Mouse (Mus musculus) forebrain, embryonic 10.5 days (tissue): ENCODE measurements around the gene Itsn1. TPM values are rescaled to one million over a fixed set of nuclear protein-coding genes. Genes with fewer than 3 reads are reported as not detected.

Experiments
- DNase-seq: peaks from one replicate; pipeline ENCODE4 v3.0.0-alpha.2; 2017; ENCODE audit warnings: low spot score; ENCODE audit errors: extremely low spot score
- H3K27ac ChIP-seq: fragments of 300-500 bp; sonication (generic); 2 replicates; pipeline ENCODE4 v1.5.1; 2016; ENCODE audit warnings: mild to moderate bottlenecking
- H3K27me3 ChIP-seq: fragments of 300-500 bp; sonication (generic); 2 replicates; pipeline ENCODE4 v1.6.1; 2016; ENCODE audit warnings: mild to moderate bottlenecking; ENCODE audit not compliant: poor library complexity, severe bottlenecking
- H3K36me3 ChIP-seq: fragments of 300-500 bp; sonication (generic); replicated peaks from 2 replicates; pipeline ENCODE4 v1.6.1; 2016; ENCODE audit warnings: mild to moderate bottlenecking, moderate library complexity
- H3K4me1 ChIP-seq: fragments of 300-500 bp; sonication (generic); 2 replicates; pipeline ENCODE4 v1.6.1; 2016
- H3K4me3 ChIP-seq: fragments of 300-500 bp; sonication (generic); 2 replicates; pipeline ENCODE4 v1.5.1; 2016; ENCODE audit warnings: mild to moderate bottlenecking, moderate library complexity
- H3K9me3 ChIP-seq: fragments of 300-500 bp; sonication (generic); 2 replicates; pipeline ENCODE4 v1.6.1; 2016; ENCODE audit warnings: mild to moderate bottlenecking, moderate library complexity
- WGBS: fragments of 180-500 bp; shearing (Covaris S2); methylation state at CpG from one replicate; pipeline ENCODE4 v1.1.7; 2016; 5-methylcytosine and 5-hydroxymethylcytosine counted together
- polyA plus RNA-seq: library from polyadenylated mRNA; unstranded; fragments of >200 nt; fragmentation: Nextera tagmentation; extraction: Ambion mirVana; gene quantifications from 2 replicates; pipeline ENCODE4 v1.2.1, GENCODE M21; 2016

Gene Itsn1
- polyA plus RNA-seq, 1 experiment from 2014 or later: 38.7 TPM

DNA sequence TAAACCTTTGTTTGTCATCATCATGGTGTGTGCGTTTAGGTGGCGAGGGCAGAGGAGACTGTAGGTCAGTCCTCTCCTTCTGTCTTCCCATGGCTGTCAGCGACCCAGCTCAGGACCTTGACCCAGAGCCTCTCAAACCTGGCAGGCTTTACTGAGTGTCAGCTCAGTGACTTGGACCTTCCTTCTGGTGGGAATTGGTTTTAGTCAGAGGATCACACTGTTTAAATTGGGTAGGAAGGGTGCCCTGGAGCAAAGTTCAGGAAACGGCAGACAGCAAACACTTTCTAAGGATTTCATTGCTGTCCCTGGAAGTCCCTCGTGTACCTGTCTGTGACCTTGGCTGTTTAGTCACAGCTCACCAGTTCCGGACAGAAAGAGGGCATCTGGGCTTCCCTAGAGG lies 55.2 kb downstream of the Itsn1 start:
- Histone ChIP-seq H3K4me1 (no peaks in the 10 kb centered on the region), H3K36me3 (peaks cover 55% of the 10 kb centered on the region), H3K9me3 (no peaks in the 10 kb centered on the region), H3K27me3 (no peaks in the 10 kb centered on the region), H3K27ac (no peak overlapping the region), H3K4me3 (no peak overlapping the region)
- no peak for DNase-seq
- 85% methylated on average over 6 of the region's 6 CpGs for WGBS

DNA sequence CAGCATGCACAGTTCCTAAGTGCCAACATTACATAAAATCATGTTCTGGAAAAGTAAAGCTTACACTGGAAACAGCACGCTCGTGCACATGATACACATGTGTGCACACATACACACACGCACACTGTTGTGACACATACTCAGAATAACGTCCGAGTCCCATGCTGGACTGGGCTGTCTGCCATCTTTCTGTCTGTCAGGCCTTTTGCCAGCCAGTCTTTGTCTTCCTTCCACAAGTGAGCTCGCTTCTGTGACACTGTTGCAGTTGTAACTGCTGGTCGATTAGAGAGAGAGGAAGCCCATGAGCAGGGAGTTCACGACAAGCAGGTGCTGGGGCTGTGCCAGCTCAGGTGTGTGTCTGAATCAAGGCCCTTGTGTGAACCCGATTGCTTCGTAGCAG lies 57.3 kb downstream of the Itsn1 start:
- H3K27ac ChIP-seq: no peak overlapping the region
- H3K27me3 ChIP-seq: no peaks in the 10 kb centered on the region
- peaks cover 64% of the 10 kb centered on the region for H3K36me3 ChIP-seq
- no peaks in the 10 kb centered on the region for H3K9me3 ChIP-seq
- 94% methylated on average over 10 of the region's 10 CpGs for WGBS
- peaks cover 7% of the 10 kb centered on the region; the same call in 1 of the 2 replicates for H3K4me1 ChIP-seq
- no peak overlapping the region for H3K4me3 ChIP-seq
- no peak for DNase-seq

DNA sequence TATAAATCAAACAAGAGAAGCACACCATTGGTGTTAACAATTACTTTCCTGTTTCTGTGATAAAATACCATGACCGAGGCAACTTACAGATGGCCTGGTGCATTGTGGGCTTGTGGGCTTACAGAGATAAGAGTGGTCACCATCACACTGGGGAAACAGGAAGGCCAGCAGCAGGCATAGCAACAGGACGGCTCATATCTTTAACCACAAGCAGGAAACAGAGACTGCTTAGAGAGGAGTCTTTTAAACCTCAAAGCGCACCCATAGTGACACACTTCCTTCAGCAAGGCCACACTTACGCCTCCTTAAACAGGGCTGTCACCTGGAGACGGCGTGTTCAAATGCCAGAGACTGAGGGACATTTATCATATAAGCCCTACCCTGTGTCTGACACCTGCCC lies 60.6 kb downstream of the Itsn1 start:
- H3K9me3 ChIP-seq: no peaks in the 10 kb centered on the region
- H3K36me3 ChIP-seq: peaks cover 69% of the 10 kb centered on the region
- no peak for DNase-seq
- H3K27ac ChIP-seq: no peak overlapping the region
- H3K4me3 ChIP-seq: no peak overlapping the region
- 87% methylated on average over 6 of the region's 6 CpGs for WGBS
- peaks cover 7% of the 10 kb centered on the region; the same call in 1 of the 2 replicates for H3K4me1 ChIP-seq
- no peaks in the 10 kb centered on the region for H3K27me3 ChIP-seq

DNA sequence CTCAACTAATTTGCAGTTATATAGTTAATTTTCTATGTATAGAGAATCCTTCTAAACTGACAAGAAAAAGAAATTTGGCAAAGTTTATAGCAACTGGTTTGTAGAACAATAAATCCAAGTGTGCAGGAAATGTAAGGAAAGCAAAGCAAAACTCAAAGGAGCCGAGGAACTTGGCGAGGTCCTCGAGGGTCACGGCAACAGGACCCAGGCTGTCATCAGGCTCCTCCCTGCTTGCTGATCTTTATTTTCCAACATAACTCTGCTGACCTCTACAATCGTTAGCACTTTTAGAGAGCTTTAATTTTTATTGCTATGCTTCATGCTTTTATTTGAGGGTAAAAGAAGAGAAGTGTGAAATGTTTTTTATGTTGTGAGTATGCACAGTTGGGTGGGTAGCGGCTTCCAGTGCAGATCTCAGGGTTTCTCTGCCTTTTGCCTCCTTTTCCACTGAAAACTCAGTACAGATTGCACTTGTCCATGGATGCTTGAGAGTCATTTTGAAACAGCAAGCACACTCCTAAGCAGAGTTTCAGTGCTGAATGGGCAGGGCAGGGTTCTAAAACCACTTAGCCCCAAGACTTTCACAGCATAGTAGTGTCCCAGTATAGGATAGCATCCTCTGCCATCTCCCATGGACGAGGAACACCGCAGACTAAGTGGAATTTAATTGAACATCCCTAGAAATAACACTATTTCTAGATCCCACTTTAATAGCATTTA lies 63.6 kb downstream of the Itsn1 start:
- Histone ChIP-seq H3K4me1 (peaks cover 7% of the 10 kb centered on the region; the same call in 1 of the 2 replicates), H3K36me3 (peaks cover 63% of the 10 kb centered on the region), H3K27ac (no peak overlapping the region), H3K4me3 (no peak overlapping the region), H3K27me3 (no peaks in the 10 kb centered on the region), H3K9me3 (no peaks in the 10 kb centered on the region)
- 85% methylated on average over 8 of the region's 8 CpGs for WGBS
- DNase-seq: no peak

- WGBS: 96% methylated on average over 13 of the region's 13 CpGs
- Histone ChIP-seq H3K4me1 (peaks cover 7% of the 10 kb centered on the region; the same call in 1 of the 2 replicates), H3K4me3 (no peak overlapping the region), H3K9me3 (no peaks in the 10 kb centered on the region), H3K27ac (no peak overlapping the region), H3K36me3 (peaks cover 55% of the 10 kb centered on the region), H3K27me3 (no peaks in the 10 kb centered on the region)
- no peak for DNase-seq
Observed at GRCm38 (mm10) chr16:91793507-91794278, 64.6 kb downstream of the Itsn1 start.

- 95% methylated on average over 7 of the region's 7 CpGs for WGBS
- Histone ChIP-seq H3K4me3 (no peak overlapping the region), H3K36me3 (peaks cover 51% of the 10 kb centered on the region), H3K9me3 (no peaks in the 10 kb centered on the region), H3K27me3 (no peaks in the 10 kb centered on the region), H3K4me1 (peaks cover 7% of the 10 kb centered on the region; the same call in 1 of the 2 replicates), H3K27ac (no peak overlapping the region)
- DNase-seq: no peak
Observed at GRCm38 (mm10) chr16:91794306-91794705, 65.2 kb downstream of the Itsn1 start.

GRCm38 (mm10) chr16:91795044-91795443 lies 66.0 kb downstream of the Itsn1 start:
- H3K4me3 ChIP-seq: no peak overlapping the region
- H3K27ac ChIP-seq: no peak overlapping the region
- H3K4me1 ChIP-seq: peaks cover 4% of the 10 kb centered on the region; the same call in 1 of the 2 replicates
- no peak for DNase-seq
- peaks cover 48% of the 10 kb centered on the region for H3K36me3 ChIP-seq
- WGBS: 94% methylated on average over 2 of the region's 2 CpGs
- H3K27me3 ChIP-seq: no peaks in the 10 kb centered on the region
- no peaks in the 10 kb centered on the region for H3K9me3 ChIP-seq

GRCm38 (mm10) chr16:91795606-91796005 lies 66.5 kb downstream of the Itsn1 start:
- Histone ChIP-seq H3K4me1 (no peaks in the 10 kb centered on the region), H3K27ac (no peak overlapping the region), H3K36me3 (peaks cover 45% of the 10 kb centered on the region), H3K9me3 (no peaks in the 10 kb centered on the region), H3K27me3 (no peaks in the 10 kb centered on the region), H3K4me3 (no peak overlapping the region)
- WGBS: 96% methylated on average over 9 of the region's 9 CpGs
- no peak for DNase-seq

GRCm38 (mm10) chr16:91801426-91801825 lies 72.3 kb downstream of the Itsn1 start:
- H3K27me3 ChIP-seq: no peaks in the 10 kb centered on the region
- no peaks in the 10 kb centered on the region for H3K9me3 ChIP-seq
- WGBS: 97% methylated on average over 13 of the region's 13 CpGs
- no peak overlapping the region for H3K27ac ChIP-seq
- DNase-seq: no peak
- H3K4me1 ChIP-seq: no peaks in the 10 kb centered on the region
- H3K4me3 ChIP-seq: no peak overlapping the region
- H3K36me3 ChIP-seq: peaks cover 68% of the 10 kb centered on the region

DNA sequence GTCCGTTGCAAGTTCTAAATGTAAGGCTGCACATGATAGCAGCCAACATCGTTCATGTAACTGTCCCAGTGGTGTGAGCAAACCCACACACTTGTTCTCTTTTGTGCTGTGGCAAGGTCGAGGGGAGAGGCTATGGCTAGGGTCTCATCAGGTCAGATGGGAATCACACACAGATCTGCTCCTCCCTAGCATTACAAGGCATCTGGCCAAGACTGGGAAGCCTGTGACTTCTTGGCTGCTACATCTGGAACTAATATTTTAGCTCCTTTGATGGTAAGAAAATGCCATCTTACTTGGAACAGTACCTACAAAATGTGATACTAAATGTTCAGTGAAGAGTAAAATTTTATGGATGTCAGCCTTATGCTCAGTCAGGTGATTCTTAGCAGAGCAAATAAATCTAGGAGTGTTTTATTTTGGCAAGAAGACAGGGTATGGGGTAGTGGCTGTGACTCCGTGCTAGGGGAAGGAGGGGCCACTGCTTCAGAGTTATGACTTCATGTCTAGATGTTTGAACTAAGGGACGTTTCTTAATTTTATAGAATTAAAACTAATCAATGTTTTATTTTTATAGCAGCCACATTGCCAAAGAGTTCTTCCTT lies 73.5 kb downstream of the Itsn1 start:
- no peak for DNase-seq
- Histone ChIP-seq H3K27ac (no peak overlapping the region), H3K4me1 (no peaks in the 10 kb centered on the region), H3K27me3 (no peaks in the 10 kb centered on the region), H3K36me3 (peaks cover 70% of the 10 kb centered on the region), H3K9me3 (no peaks in the 10 kb centered on the region), H3K4me3 (no peak overlapping the region)
- 75% methylated on average over 5 of the region's 5 CpGs for WGBS

GRCm38 (mm10) chr16:91804418-91804817 lies 75.3 kb downstream of the Itsn1 start:
- no peak for DNase-seq
- Histone ChIP-seq H3K4me1 (no peaks in the 10 kb centered on the region), H3K4me3 (no peak overlapping the region), H3K27ac (no peak overlapping the region), H3K9me3 (no peaks in the 10 kb centered on the region), H3K27me3 (no peaks in the 10 kb centered on the region), H3K36me3 (peaks cover 84% of the 10 kb centered on the region)
- WGBS: 90% methylated on average over 8 of the region's 8 CpGs

DNA sequence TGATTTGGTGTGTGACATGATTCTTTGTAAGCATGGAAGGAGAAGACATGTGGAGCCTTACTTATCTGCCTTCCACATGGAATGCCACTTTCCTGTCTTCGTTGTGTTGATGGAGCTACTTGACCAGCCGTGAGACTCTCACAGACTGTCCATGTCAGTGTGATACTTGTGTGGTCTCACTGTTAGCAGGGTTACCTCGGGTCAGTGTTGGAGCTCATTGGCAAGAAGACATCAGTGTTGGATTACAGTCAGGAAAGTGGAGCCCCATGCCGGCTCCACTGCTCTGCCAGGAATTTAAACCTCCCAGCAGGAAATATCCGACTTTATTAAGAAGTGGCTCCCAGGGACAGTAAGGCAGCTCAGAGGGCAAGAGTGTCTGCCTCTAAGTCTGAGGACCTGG lies 75.8 kb downstream of the Itsn1 start:
- no peaks in the 10 kb centered on the region for H3K9me3 ChIP-seq
- H3K4me1 ChIP-seq: no peaks in the 10 kb centered on the region
- H3K27me3 ChIP-seq: no peaks in the 10 kb centered on the region
- peaks cover 88% of the 10 kb centered on the region for H3K36me3 ChIP-seq
- WGBS: 77% methylated on average over 5 of the region's 5 CpGs
- peak overlapping the region; percentile 20; the same call in 1 of the 2 replicates for H3K27ac ChIP-seq
- 0 out of 2 replicates have a peak overlapping the region, but pooled peaks have one; percentile 5 for H3K4me3 ChIP-seq
- no peak for DNase-seq

DNA sequence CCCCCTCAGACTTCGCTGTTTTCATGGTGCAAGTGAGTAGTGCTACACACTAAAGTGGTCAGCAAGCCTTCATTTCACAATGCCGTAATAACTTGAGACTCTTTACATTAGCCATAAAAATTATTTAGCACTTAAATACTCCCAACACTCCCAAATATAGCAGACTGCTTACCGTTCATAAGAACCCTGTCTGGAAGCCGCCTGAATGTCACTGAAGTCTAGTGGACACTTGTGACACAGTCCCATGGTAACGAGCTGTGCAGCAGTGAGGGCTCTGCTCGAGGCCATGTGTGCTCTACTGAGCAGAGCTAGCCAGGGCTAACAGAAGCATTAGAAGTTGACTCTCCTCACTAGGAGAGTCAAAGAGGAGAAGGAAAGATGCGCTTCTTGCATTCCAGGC lies 81.2 kb downstream of the Itsn1 start:
- Histone ChIP-seq H3K4me3 (no peak overlapping the region), H3K27ac (no peak overlapping the region), H3K36me3 (peaks cover 93% of the 10 kb centered on the region), H3K4me1 (no peaks in the 10 kb centered on the region), H3K27me3 (no peaks in the 10 kb centered on the region), H3K9me3 (no peaks in the 10 kb centered on the region)
- 92% methylated on average over 7 of the region's 7 CpGs for WGBS
- DNase-seq: no peak
